Mouse (Mus musculus): ENCODE measurements around the gene Ccdc85c.
A peak's percentile ranks its signal among the peaks of the same experiment; 100 is the strongest.

Ccdc85c gene

GRCm38 (mm10) chr12:108216611-108217370 lies 58.4 kb downstream of the Ccdc85c start:
- DNase-seq (ENCODE audit: low spot score): no peak

GRCm38 (mm10) chr12:108215090-108215489 lies 60.1 kb downstream of the Ccdc85c start:
- no peak for DNase-seq (ENCODE audit: low spot score)

- no peak for DNase-seq (ENCODE audit: low spot score)
These were observed 61.9 kb downstream of the Ccdc85c start for GRCm38 (mm10) chr12:108213090-108214041.

- no peak for DNase-seq (ENCODE audit: low spot score)
These were observed 62.7 kb downstream of the Ccdc85c start for GRCm38 (mm10) chr12:108212476-108212875.

- no peak for DNase-seq (ENCODE audit: low spot score)
These were observed 63.2 kb downstream of the Ccdc85c start for GRCm38 (mm10) chr12:108212071-108212470.

GRCm38 (mm10) chr12:108210623-108211022 lies 64.6 kb downstream of the Ccdc85c start:
- DNase-seq (ENCODE audit: low spot score): no peak

- DNase-seq (ENCODE audit: low spot score): peak; percentile 54
These were observed 66.3 kb downstream of the Ccdc85c start for GRCm38 (mm10) chr12:108208726-108209438.

GRCm38 (mm10) chr12:108208216-108208615 lies 67.0 kb downstream of the Ccdc85c start:
- DNase-seq (ENCODE audit: low spot score): no peak

GRCm38 (mm10) chr12:108206641-108207040 lies 68.6 kb downstream of the Ccdc85c start:
- no peak for DNase-seq (ENCODE audit: low spot score)

GRCm38 (mm10) chr12:108204978-108205377 lies 70.2 kb downstream of the Ccdc85c start:
- no peak for DNase-seq (ENCODE audit: low spot score)

- DNase-seq (ENCODE audit: low spot score): no peak
These were observed 71.3 kb downstream of the Ccdc85c start for GRCm38 (mm10) chr12:108203895-108204294.

GRCm38 (mm10) chr12:108200094-108200493 lies 75.1 kb downstream of the Ccdc85c start:
- DNase-seq (ENCODE audit: low spot score): no peak

- DNase-seq (ENCODE audit: low spot score): no peak
These were observed 76.8 kb downstream of the Ccdc85c start for GRCm38 (mm10) chr12:108198447-108198846.

GRCm38 (mm10) chr12:108195761-108196160 lies 79.5 kb downstream of the Ccdc85c start:
- DNase-seq (ENCODE audit: low spot score): no peak

- no peak for DNase-seq (ENCODE audit: low spot score)
These were observed 81.3 kb downstream of the Ccdc85c start for GRCm38 (mm10) chr12:108193878-108194277.

GRCm38 (mm10) chr12:108187541-108188091 lies 87.6 kb downstream of the Ccdc85c start:
- DNase-seq (ENCODE audit: low spot score): no peak

- DNase-seq (ENCODE audit: low spot score): no peak
These were observed 93.5 kb downstream of the Ccdc85c start for GRCm38 (mm10) chr12:108181716-108182115.

GRCm38 (mm10) chr12:108179321-108180266 lies 95.6 kb downstream of the Ccdc85c start, which contains the start of gene Ccnk:
TSS of gene Ccnk (plus strand) at chr12:108179579.
- peak; percentile 94 for DNase-seq (ENCODE audit: low spot score)

- no peak for DNase-seq (ENCODE audit: low spot score)
These were observed 96.1 kb downstream of the Ccdc85c start, which contains the start of gene Setd3 for GRCm38 (mm10) chr12:108179246-108179320. TSS of gene Setd3 (minus strand) at chr12:108179314.

GRCm38 (mm10) chr12:108178331-108179245 lies 96.6 kb downstream of the Ccdc85c start:
- no peak for DNase-seq (ENCODE audit: low spot score)
